Mouse (Mus musculus): ENCODE measurements around the gene 1700092M07Rik. TPM values are rescaled to one million over a fixed set of nuclear protein-coding genes. Genes with fewer than 3 reads are reported as not detected.

1700092M07Rik gene
- polyA plus RNA-seq, 2 experiments = 1.6 to 3.2 TPM

DNA sequence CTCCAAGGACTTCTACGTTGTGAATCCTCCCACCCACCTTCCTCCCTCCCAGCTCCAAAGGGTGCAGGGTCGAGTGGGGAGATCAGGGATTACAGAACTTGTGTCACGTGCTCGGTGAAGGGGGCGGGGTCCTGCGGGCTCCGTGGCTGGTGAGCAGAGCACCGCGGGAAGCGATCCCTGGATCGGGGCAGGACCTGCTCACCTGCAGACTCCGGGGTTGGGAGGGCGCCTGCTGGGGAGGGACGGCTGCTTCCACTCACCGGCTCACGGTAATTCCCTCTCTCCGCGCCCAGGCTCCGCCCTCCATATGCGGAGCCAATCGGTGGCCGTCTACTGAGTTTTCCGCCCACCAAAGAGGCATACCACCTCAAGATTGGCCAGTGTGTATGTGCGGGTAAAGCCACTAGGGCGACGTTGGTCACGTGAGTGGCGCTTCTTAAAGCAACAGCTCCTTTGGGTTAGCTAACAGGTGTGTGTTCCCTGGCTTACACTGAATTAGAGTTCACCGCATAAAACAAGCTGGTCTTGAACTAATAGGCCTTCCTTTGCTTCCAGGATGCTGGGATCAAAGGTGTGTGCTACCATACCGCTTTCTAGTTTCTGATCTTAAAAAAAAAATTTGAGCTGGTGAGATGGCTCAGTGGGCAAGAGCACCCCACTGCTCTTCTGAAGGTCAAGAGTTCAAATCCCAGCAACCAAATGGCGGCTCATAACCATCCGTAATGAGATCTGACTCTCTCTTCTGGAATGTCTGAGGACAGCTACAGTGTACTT is 45.7 kb downstream of the 1700092M07Rik start, which contains the start of gene Taf6l:
Taf6l (minus strand) TSS at position 410 of the 774 bp plus-strand sequence.
- peak within 1 kb of the TSS; percentile 79 for H3K27ac ChIP-seq (replicated peaks; ENCODE audit: low read depth, low read length)
- WGBS = under 1% methylated on average over 32 of the region's 32 CpGs
- TF ChIP-seq POLR2A (IDR thresholded peaks at IDR 0.05; ENCODE audit: borderline replicate concordance, extremely low read depth, insufficient read depth, insufficient read length) = peak; percentile 13; the same call in 1 of the 2 replicates
- H3K27me3 ChIP-seq (ENCODE audit: control insufficient read depth, insufficient read depth, low read length) = no peaks in the 10 kb centered on the region
- peak within 1 kb of the TSS; percentile 67 for H3K9ac ChIP-seq (ENCODE audit: low read depth, low read length, severe bottlenecking)
- H3K9me3 ChIP-seq (ENCODE audit: control insufficient read depth, low read length) = no peaks in the 10 kb centered on the region
- peak; percentile 97 for DNase-seq (ENCODE audit: low spot score)
- H3K36me3 ChIP-seq (ENCODE audit: control insufficient read depth, insufficient read depth, low read length) = peaks cover 24% of the 10 kb centered on the region
- peak within 1 kb of the TSS; percentile 48 for H3K4me2 ChIP-seq (replicated peaks; ENCODE audit: low read depth, low read length, severe bottlenecking)
- H3K4me3 ChIP-seq (replicated peaks; ENCODE audit: low read length) = peak within 1 kb of the TSS; percentile 76
- 0 out of 2 replicates have a peak, but pooled peaks cover 5% of the 10 kb centered on the region for H3K4me1 ChIP-seq (ENCODE audit: control insufficient read depth, insufficient read depth, low read length)
- ATAC-seq (ENCODE audit: low FRiP score, low read depth) = peak; percentile 100

DNA sequence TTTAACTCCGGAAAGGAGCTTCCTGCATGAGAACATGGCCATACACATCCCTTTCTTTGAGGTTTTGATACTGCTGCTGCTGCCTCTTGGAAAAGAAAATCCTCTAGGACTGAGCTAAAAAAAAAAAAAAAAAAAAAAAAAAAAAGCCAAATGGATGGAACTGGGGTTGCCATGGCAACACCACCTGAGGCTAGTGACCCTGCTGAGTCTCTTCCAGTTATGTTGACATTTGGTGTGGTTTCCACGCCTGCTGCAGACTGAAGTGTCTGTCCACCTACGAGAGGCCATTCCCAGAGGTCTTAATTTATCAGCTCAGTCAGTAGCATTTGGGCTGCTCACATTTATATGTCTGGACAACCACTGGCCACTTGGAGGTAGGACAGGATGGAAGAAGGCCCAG is 48.0 kb downstream of the 1700092M07Rik start:
- Histone ChIP-seq H3K36me3 (ENCODE audit: control insufficient read depth, insufficient read depth, low read length) (peaks cover 21% of the 10 kb centered on the region), H3K9ac (ENCODE audit: low read depth, low read length, severe bottlenecking) (no peak overlapping the region), H3K9me3 (ENCODE audit: control insufficient read depth, low read length) (no peaks in the 10 kb centered on the region), H3K4me1 (ENCODE audit: control insufficient read depth, insufficient read depth, low read length) (0 out of 2 replicates have a peak, but pooled peaks cover 5% of the 10 kb centered on the region), H3K27ac (replicated peaks; ENCODE audit: low read depth, low read length) (no peak overlapping the region), H3K27me3 (ENCODE audit: control insufficient read depth, insufficient read depth, low read length) (no peaks in the 10 kb centered on the region), H3K4me2 (replicated peaks; ENCODE audit: low read depth, low read length, severe bottlenecking) (no peak overlapping the region), H3K4me3 (replicated peaks; ENCODE audit: low read length) (no peak overlapping the region)
- DNase-seq (ENCODE audit: low spot score) = no peak
- no peak for ATAC-seq (ENCODE audit: low FRiP score, low read depth)
- no peak for TF ChIP-seq POLR2A (IDR thresholded peaks at IDR 0.05; ENCODE audit: borderline replicate concordance, extremely low read depth, insufficient read depth, insufficient read length)
- 27% methylated on average over 3 of the region's 3 CpGs for WGBS

DNA sequence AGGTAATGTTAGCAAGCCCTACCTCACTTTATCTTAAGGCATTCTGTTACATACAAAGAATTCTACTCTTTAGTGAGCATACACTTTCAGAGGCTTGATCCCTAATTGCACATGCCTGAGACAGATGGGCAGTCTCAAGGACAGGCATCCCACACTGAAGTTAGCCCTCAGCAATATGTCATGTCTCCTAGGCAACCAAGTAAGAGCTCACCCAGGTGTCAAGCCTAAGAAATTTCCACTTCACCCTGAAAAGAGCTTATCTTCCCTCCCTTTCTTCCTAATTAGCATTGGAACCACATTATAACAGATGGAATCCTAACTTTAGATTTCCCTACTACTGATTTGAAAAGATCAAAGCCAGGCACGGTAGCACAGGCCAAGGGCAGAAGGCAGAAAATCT is 48.7 kb downstream of the 1700092M07Rik start:
- no peak for DNase-seq (ENCODE audit: low spot score)
- Histone ChIP-seq H3K27ac (replicated peaks; ENCODE audit: low read depth, low read length) (no peak overlapping the region), H3K27me3 (ENCODE audit: control insufficient read depth, insufficient read depth, low read length) (no peaks in the 10 kb centered on the region), H3K9me3 (ENCODE audit: control insufficient read depth, low read length) (no peaks in the 10 kb centered on the region), H3K9ac (ENCODE audit: low read depth, low read length, severe bottlenecking) (no peak overlapping the region), H3K4me1 (ENCODE audit: control insufficient read depth, insufficient read depth, low read length) (0 out of 2 replicates have a peak, but pooled peaks cover 5% of the 10 kb centered on the region), H3K4me3 (replicated peaks; ENCODE audit: low read length) (no peak overlapping the region), H3K4me2 (replicated peaks; ENCODE audit: low read depth, low read length, severe bottlenecking) (no peak overlapping the region), H3K36me3 (ENCODE audit: control insufficient read depth, insufficient read depth, low read length) (peaks cover 23% of the 10 kb centered on the region)
- no peak for ATAC-seq (ENCODE audit: low FRiP score, low read depth)
- TF ChIP-seq POLR2A (IDR thresholded peaks at IDR 0.05; ENCODE audit: borderline replicate concordance, extremely low read depth, insufficient read depth, insufficient read length) = no peak
- 62% methylated on average over 1 of the region's 1 CpGs for WGBS

DNA sequence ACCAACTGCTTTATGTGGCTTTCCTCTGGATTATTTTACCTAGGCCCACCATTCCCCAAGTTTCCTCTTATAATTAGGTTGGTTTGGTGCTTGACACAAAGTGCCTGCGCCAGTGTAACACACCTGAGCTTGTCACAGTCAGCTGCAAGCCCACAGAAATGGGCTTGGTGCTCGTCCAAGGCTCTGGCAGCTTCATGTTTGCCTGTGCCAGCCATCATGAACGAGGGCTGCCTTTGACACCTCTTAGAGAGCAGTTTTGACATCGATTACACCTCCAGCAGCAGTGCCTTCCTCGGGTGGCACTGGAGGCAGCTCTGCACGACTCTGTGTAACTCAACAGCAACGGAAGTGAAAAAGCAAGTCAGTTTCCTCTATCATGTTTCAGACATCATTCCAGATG is 49.7 kb downstream of the 1700092M07Rik start:
- 82% methylated on average over 7 of the region's 7 CpGs for WGBS
- TF ChIP-seq POLR2A (IDR thresholded peaks at IDR 0.05; ENCODE audit: borderline replicate concordance, extremely low read depth, insufficient read depth, insufficient read length) = no peak
- Histone ChIP-seq H3K4me1 (ENCODE audit: control insufficient read depth, insufficient read depth, low read length) (0 out of 2 replicates have a peak, but pooled peaks cover 4% of the 10 kb centered on the region), H3K36me3 (ENCODE audit: control insufficient read depth, insufficient read depth, low read length) (peaks cover 33% of the 10 kb centered on the region), H3K27ac (replicated peaks; ENCODE audit: low read depth, low read length) (no peak overlapping the region), H3K9me3 (ENCODE audit: control insufficient read depth, low read length) (no peaks in the 10 kb centered on the region), H3K4me3 (replicated peaks; ENCODE audit: low read length) (no peak overlapping the region), H3K27me3 (ENCODE audit: control insufficient read depth, insufficient read depth, low read length) (no peaks in the 10 kb centered on the region), H3K9ac (ENCODE audit: low read depth, low read length, severe bottlenecking) (no peak overlapping the region), H3K4me2 (replicated peaks; ENCODE audit: low read depth, low read length, severe bottlenecking) (no peak overlapping the region)
- ATAC-seq (ENCODE audit: low FRiP score, low read depth) = no peak
- no peak for DNase-seq (ENCODE audit: low spot score)

Small RNAs within 50 kb of the gene (microRNA-seq; reads per million reads assigned to microRNA genes)
- gene Mir6992 = not detected

Other genes starting within 250 kb of the 1700092M07Rik start
Only the 30 nearest of the 33 such genes appear.
- gene Slc22a8, start 149.5 kb upstream of the 1700092M07Rik start, polyA plus RNA-seq (2012; rRNA removed) = 0.03 TPM in 1 of 2 replicates, not detected in the other
- gene Slc22a8, start 149.5 kb upstream of the 1700092M07Rik start, polyA plus RNA-seq (2014; fragmentation: Nextera tagmentation; extraction: Ambion mirVana) = not detected in 2 replicates
- 0.03 and 0.15 TPM in 2 replicates for gene Slc22a6, start 122.7 kb upstream of the 1700092M07Rik start, polyA plus RNA-seq (2012; rRNA removed)
- gene Slc22a6, start 122.7 kb upstream of the 1700092M07Rik start, polyA plus RNA-seq (2014; fragmentation: Nextera tagmentation; extraction: Ambion mirVana) = not detected in 2 replicates
- gene Chrm1, start 76.9 kb upstream of the 1700092M07Rik start, polyA plus RNA-seq (2012; rRNA removed) = 0.62 and 1.1 TPM in 2 replicates
- 0.36 and 0.56 TPM in 2 replicates for gene Chrm1, start 76.9 kb upstream of the 1700092M07Rik start, polyA plus RNA-seq (2014; fragmentation: Nextera tagmentation; extraction: Ambion mirVana)
- gene Slc3a2, start 17.3 kb upstream of the 1700092M07Rik start, polyA plus RNA-seq (2012; rRNA removed) = 111 and 123 TPM in 2 replicates
- gene Slc3a2, start 17.3 kb upstream of the 1700092M07Rik start, polyA plus RNA-seq (2014; fragmentation: Nextera tagmentation; extraction: Ambion mirVana) = 101 and 109 TPM in 2 replicates
- gene Wdr74, start 4.9 kb upstream of the 1700092M07Rik start, polyA plus RNA-seq (2012; rRNA removed) = 66.4 and 66.6 TPM in 2 replicates
- 85.5 and 87.2 TPM in 2 replicates for gene Wdr74, start 4.9 kb upstream of the 1700092M07Rik start, polyA plus RNA-seq (2014; fragmentation: Nextera tagmentation; extraction: Ambion mirVana)
- gene Stx5a, start 695 bp downstream of the 1700092M07Rik start, polyA plus RNA-seq (2012; rRNA removed) = 188 and 197 TPM in 2 replicates
- gene Stx5a, start 695 bp downstream of the 1700092M07Rik start, polyA plus RNA-seq (2014; fragmentation: Nextera tagmentation; extraction: Ambion mirVana) = 161 and 174 TPM in 2 replicates
- gene Nxf1, start 16.4 kb downstream of the 1700092M07Rik start, polyA plus RNA-seq (2012; rRNA removed) = 263 and 265 TPM in 2 replicates
- 168 and 187 TPM in 2 replicates for gene Nxf1, start 16.4 kb downstream of the 1700092M07Rik start, polyA plus RNA-seq (2014; fragmentation: Nextera tagmentation; extraction: Ambion mirVana)
- 192 and 275 TPM in 2 replicates for gene Tmem223, start 30.3 kb downstream of the 1700092M07Rik start, polyA plus RNA-seq (2012; rRNA removed)
- gene Tmem223, start 30.3 kb downstream of the 1700092M07Rik start, polyA plus RNA-seq (2014; fragmentation: Nextera tagmentation; extraction: Ambion mirVana) = 177 and 220 TPM in 2 replicates
- 63.5 and 97.1 TPM in 2 replicates for gene Tmem179b, start 33.7 kb downstream of the 1700092M07Rik start, polyA plus RNA-seq (2012; rRNA removed)
- 83.6 and 84.2 TPM in 2 replicates for gene Tmem179b, start 33.7 kb downstream of the 1700092M07Rik start, polyA plus RNA-seq (2014; fragmentation: Nextera tagmentation; extraction: Ambion mirVana)
- 22.4 and 29.1 TPM in 2 replicates for gene Taf6l, start 45.7 kb downstream of the 1700092M07Rik start, polyA plus RNA-seq (2012; rRNA removed)
- 21.3 and 21.8 TPM in 2 replicates for gene Taf6l, start 45.7 kb downstream of the 1700092M07Rik start, polyA plus RNA-seq (2014; fragmentation: Nextera tagmentation; extraction: Ambion mirVana)
- 135 and 140 TPM in 2 replicates for gene Polr2g, start 57.9 kb downstream of the 1700092M07Rik start, polyA plus RNA-seq (2012; rRNA removed)
- 153 and 165 TPM in 2 replicates for gene Polr2g, start 57.9 kb downstream of the 1700092M07Rik start, polyA plus RNA-seq (2014; fragmentation: Nextera tagmentation; extraction: Ambion mirVana)
- gene Zbtb3, start 61.8 kb downstream of the 1700092M07Rik start, polyA plus RNA-seq (2012; rRNA removed) = 3.5 and 3.9 TPM in 2 replicates
- gene Zbtb3, start 61.8 kb downstream of the 1700092M07Rik start, polyA plus RNA-seq (2014; fragmentation: Nextera tagmentation; extraction: Ambion mirVana) = 5.3 and 5.6 TPM in 2 replicates
- 48.3 and 54.3 TPM in 2 replicates for gene Ttc9c, start 78.6 kb downstream of the 1700092M07Rik start, polyA plus RNA-seq (2012; rRNA removed)
- gene Ttc9c, start 78.6 kb downstream of the 1700092M07Rik start, polyA plus RNA-seq (2014; fragmentation: Nextera tagmentation; extraction: Ambion mirVana) = 41.8 and 48.5 TPM in 2 replicates
- 59.4 and 88.6 TPM in 2 replicates for gene Hnrnpul2, start 79.3 kb downstream of the 1700092M07Rik start, polyA plus RNA-seq (2012; rRNA removed)
- 9.5 and 9.6 TPM in 2 replicates for gene Hnrnpul2, start 79.3 kb downstream of the 1700092M07Rik start, polyA plus RNA-seq (2014; fragmentation: Nextera tagmentation; extraction: Ambion mirVana)
- gene AC129217.1, start 89.1 kb downstream of the 1700092M07Rik start, polyA plus RNA-seq (2012; rRNA removed) = 0.51 and 3.0 TPM in 2 replicates
- not detected in 2 replicates for gene AC129217.1, start 89.1 kb downstream of the 1700092M07Rik start, polyA plus RNA-seq (2014; fragmentation: Nextera tagmentation; extraction: Ambion mirVana)
- gene Bscl2, start 96.7 kb downstream of the 1700092M07Rik start, polyA plus RNA-seq (2012; rRNA removed) = 48.2 and 63.5 TPM in 2 replicates
- 50.2 and 51.3 TPM in 2 replicates for gene Bscl2, start 96.7 kb downstream of the 1700092M07Rik start, polyA plus RNA-seq (2014; fragmentation: Nextera tagmentation; extraction: Ambion mirVana)
- gene Gng3, start 98.5 kb downstream of the 1700092M07Rik start, polyA plus RNA-seq (2012; rRNA removed) = 2.2 and 2.5 TPM in 2 replicates
- 4.2 and 5.0 TPM in 2 replicates for gene Gng3, start 98.5 kb downstream of the 1700092M07Rik start, polyA plus RNA-seq (2014; fragmentation: Nextera tagmentation; extraction: Ambion mirVana)
- gene Lrrn4cl, start 110.0 kb downstream of the 1700092M07Rik start, polyA plus RNA-seq (2012; rRNA removed) = 1.9 and 2.1 TPM in 2 replicates
- 0.70 and 1.6 TPM in 2 replicates for gene Lrrn4cl, start 110.0 kb downstream of the 1700092M07Rik start, polyA plus RNA-seq (2014; fragmentation: Nextera tagmentation; extraction: Ambion mirVana)
- gene Ubxn1, start 130.8 kb downstream of the 1700092M07Rik start, polyA plus RNA-seq (2012; rRNA removed) = 84.2 and 127 TPM in 2 replicates
- gene Ubxn1, start 130.8 kb downstream of the 1700092M07Rik start, polyA plus RNA-seq (2014; fragmentation: Nextera tagmentation; extraction: Ambion mirVana) = 154 and 166 TPM in 2 replicates
- gene Uqcc3, start 140.2 kb downstream of the 1700092M07Rik start, polyA plus RNA-seq (2012; rRNA removed) = 33.9 and 51.3 TPM in 2 replicates
- gene Uqcc3, start 140.2 kb downstream of the 1700092M07Rik start, polyA plus RNA-seq (2014; fragmentation: Nextera tagmentation; extraction: Ambion mirVana) = 65.9 and 70.1 TPM in 2 replicates
- 6.0 and 6.1 TPM in 2 replicates for gene Lbhd1, start 143.0 kb downstream of the 1700092M07Rik start, polyA plus RNA-seq (2012; rRNA removed)
- gene Lbhd1, start 143.0 kb downstream of the 1700092M07Rik start, polyA plus RNA-seq (2014; fragmentation: Nextera tagmentation; extraction: Ambion mirVana) = 59.6 and 70.0 TPM in 2 replicates
- gene Gm49403, start 143.2 kb downstream of the 1700092M07Rik start, polyA plus RNA-seq (2012; rRNA removed) = not detected in 2 replicates
- gene Gm49403, start 143.2 kb downstream of the 1700092M07Rik start, polyA plus RNA-seq (2014; fragmentation: Nextera tagmentation; extraction: Ambion mirVana) = not detected in 2 replicates
- gene 1810009A15Rik, start 148.1 kb downstream of the 1700092M07Rik start, polyA plus RNA-seq (2012; rRNA removed) = 50.1 and 92.1 TPM in 2 replicates
- 80.2 and 87.6 TPM in 2 replicates for gene 1810009A15Rik, start 148.1 kb downstream of the 1700092M07Rik start, polyA plus RNA-seq (2014; fragmentation: Nextera tagmentation; extraction: Ambion mirVana)
- 0.38 TPM in 1 of 2 replicates, not detected in the other for gene Gm49416, start 148.2 kb downstream of the 1700092M07Rik start, polyA plus RNA-seq (2012; rRNA removed)
- gene Gm49416, start 148.2 kb downstream of the 1700092M07Rik start, polyA plus RNA-seq (2014; fragmentation: Nextera tagmentation; extraction: Ambion mirVana) = 0.50 TPM in 1 of 2 replicates, not detected in the other
- 34.5 and 46.5 TPM in 2 replicates for gene Ints5, start 152.3 kb downstream of the 1700092M07Rik start, polyA plus RNA-seq (2012; rRNA removed)
- 33.4 and 36.6 TPM in 2 replicates for gene Ints5, start 152.3 kb downstream of the 1700092M07Rik start, polyA plus RNA-seq (2014; fragmentation: Nextera tagmentation; extraction: Ambion mirVana)
- gene Ganab, start 157.4 kb downstream of the 1700092M07Rik start, polyA plus RNA-seq (2012; rRNA removed) = 212 and 265 TPM in 2 replicates
- gene Ganab, start 157.4 kb downstream of the 1700092M07Rik start, polyA plus RNA-seq (2014; fragmentation: Nextera tagmentation; extraction: Ambion mirVana) = 91.7 and 99.6 TPM in 2 replicates
- 116 and 142 TPM in 2 replicates for gene B3gat3, start 179.7 kb downstream of the 1700092M07Rik start, polyA plus RNA-seq (2012; rRNA removed)
- 39.7 and 43.0 TPM in 2 replicates for gene B3gat3, start 179.7 kb downstream of the 1700092M07Rik start, polyA plus RNA-seq (2014; fragmentation: Nextera tagmentation; extraction: Ambion mirVana)
- gene Rom1, start 188.6 kb downstream of the 1700092M07Rik start, polyA plus RNA-seq (2012; rRNA removed) = 5.2 and 7.1 TPM in 2 replicates
- gene Rom1, start 188.6 kb downstream of the 1700092M07Rik start, polyA plus RNA-seq (2014; fragmentation: Nextera tagmentation; extraction: Ambion mirVana) = 2.0 and 2.4 TPM in 2 replicates
- 62.1 and 74.9 TPM in 2 replicates for gene Eml3, start 188.8 kb downstream of the 1700092M07Rik start, polyA plus RNA-seq (2012; rRNA removed)
- 21.5 and 25.2 TPM in 2 replicates for gene Eml3, start 188.8 kb downstream of the 1700092M07Rik start, polyA plus RNA-seq (2014; fragmentation: Nextera tagmentation; extraction: Ambion mirVana)
- gene Mta2, start 201.2 kb downstream of the 1700092M07Rik start, polyA plus RNA-seq (2012; rRNA removed) = 63.4 and 76.5 TPM in 2 replicates
- gene Mta2, start 201.2 kb downstream of the 1700092M07Rik start, polyA plus RNA-seq (2014; fragmentation: Nextera tagmentation; extraction: Ambion mirVana) = 43.8 and 47.2 TPM in 2 replicates

Data from limb, embryonic 14.5 days (tissue).